Mouse (Mus musculus): ENCODE measurements at regions not wholly inside any gene's neighbourhood (a gene's known extent, or its start where the extent isn't known, plus 50 kb on each side); places are given as distances from the start of the nearest gene placed in this dataset.

DNA sequence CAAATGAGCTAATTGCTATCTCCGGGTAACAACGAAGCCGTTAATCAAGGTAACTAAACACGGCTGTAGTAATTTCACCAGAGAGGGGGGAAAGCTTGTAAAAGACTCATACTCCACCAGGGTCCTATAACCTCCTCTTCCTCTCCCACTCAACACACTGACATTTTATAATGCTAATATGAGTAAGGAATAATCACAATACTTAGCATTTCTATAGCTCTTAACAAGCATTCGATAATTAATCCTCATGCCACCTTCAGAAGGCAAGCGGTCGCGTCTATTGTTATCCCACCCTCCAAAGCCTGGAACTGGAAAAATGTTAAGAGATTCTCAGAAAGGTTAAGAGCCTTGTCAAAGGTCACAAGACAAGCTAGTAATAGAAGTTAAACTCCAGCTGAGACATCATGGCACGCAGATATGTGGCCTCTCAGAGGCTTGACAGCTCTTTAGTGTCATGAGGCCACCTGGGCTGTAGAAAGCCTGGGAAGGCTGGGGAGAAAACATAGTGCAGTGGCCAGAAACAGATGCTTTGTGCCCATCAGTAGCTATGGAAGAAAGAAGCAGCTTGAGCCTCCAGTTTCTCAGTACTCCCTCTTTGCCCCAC is 356.3 kb upstream of the Got2 start:
- TF ChIP-seq POLR2A (IDR thresholded peaks at IDR 0.05; ENCODE audit: low read depth, low read length) = no peak
- no peak for TF ChIP-seq CTCF (conservative IDR thresholded peaks at IDR 0.05; ENCODE audit: insufficient read depth, insufficient read length, low read depth, low read length)

All from kidney, adult 2 months (tissue).